Mouse (Mus musculus) cerebellum, adult (tissue): Measurements from ENCODE around the gene Aym1.
"Not testable (repeated sequence)": the region's sequence is repeated elsewhere in the genome, so short reads cannot be mapped to it uniquely, and the experiment has no call there.

ENCODE experiments used
- ATAC-seq: cut with Nextera tagmentation; 2 replicates; pipeline ENCODE4 v1.9.2; 2017; ENCODE audit warnings: mild to moderate bottlenecking, moderate library complexity, mixed read lengths; ENCODE audit not compliant: insufficient number of reproducible peaks, low FRiP score, low TSS enrichment

The Aym1 gene

DNA sequence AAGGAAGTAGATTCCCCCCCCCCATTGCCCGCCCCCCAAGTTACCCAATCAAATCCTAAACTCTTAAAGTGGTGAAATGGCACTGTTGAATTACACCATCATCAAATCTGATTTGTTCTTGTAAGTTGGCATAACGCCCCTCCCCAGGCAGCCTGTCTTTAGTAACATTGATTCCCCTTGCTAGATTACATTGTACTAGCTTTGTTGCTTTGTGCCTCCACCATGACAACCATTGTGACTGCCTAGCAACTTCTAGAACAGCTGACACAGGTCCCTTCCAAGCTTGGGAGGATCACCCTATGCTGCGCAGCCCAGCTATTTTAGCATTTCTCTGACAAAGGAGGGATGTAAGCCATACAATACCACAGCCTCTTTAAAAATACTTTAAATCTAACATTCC, 5.3 kb upstream of the Aym1 start:
- ATAC-seq = no peak

DNA sequence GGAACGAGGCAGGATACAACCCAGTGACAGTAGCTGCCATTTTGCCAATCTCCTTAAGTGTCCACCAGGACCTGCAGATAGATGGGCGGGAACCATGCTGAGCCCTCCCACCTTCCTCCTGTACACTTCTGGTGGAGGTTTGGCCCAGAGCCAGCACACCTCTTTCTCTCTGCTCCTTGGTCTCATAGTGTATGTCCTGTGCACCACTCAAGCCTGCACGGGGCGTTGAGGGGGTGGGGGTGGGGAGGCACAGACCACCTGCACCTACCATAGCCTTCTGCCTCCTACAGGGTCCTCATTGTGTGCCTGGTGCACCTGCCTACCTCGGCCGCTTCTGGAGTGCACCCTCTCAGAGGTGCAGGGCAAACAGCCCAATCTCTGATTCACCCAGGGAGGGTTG, 4.5 kb upstream of the Aym1 start:
- no peak for ATAC-seq

DNA sequence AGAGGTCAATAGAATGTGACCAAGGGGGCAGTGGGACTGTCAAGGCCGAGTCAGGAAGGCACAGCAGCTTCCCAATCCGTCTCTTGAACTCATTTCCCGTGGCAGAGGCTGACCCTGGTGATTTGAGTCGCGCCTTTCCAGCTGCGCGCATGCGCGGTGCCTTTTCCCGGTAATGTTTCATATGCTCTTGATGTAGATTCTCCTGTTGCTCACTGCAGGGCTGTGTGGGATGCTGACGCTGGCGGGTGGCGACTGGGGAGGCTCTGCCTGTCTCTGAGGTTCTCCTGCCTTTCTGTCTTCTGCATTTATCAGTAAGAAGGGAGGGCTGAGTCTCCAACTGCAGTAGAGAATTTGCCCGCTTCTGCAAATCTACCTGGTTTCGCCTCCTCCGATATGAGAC, 2.8 kb upstream of the Aym1 start:
- no peak for ATAC-seq

DNA sequence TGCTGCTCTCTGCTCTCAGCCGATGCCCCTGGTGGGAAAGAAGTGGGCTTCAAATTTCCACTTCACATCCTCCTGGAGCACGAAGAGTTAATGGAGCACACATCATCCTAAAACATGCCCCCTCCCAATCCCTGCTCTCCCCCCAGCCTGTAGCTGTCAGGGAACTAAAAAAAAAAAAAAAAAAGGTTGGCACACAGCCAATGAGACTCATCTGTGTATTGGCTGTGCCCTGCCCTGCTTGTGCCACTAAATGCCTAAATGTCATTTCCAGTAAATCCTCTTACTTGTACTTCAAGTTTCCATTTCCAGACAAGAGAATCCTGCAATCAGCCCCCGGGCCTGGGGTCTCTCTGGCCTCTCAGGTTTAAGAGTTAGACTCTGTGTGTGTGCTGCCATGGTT, 562 bp downstream of the Aym1 start:
- ATAC-seq = no peak

DNA sequence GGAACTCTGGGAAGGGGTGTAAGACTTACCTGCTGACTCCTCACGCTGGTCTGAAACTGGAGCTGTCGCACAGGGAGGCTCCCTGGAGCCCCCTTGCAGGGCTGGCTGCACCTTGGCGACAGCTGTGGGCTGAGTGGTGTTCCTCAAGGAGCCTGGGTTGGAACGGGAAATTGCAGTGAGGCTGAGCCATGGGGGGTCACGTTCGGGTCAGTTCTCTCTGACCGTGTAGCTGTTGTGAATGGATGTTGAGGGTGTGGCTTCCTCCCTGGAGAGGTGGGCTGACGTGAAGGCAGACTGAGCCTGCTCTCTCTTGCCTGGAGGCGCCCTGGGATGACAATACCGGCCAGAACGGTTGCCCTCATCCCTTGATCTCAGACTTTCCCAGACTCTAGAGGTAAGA, 1.7 kb downstream of the Aym1 start:
- no peak for ATAC-seq

DNA sequence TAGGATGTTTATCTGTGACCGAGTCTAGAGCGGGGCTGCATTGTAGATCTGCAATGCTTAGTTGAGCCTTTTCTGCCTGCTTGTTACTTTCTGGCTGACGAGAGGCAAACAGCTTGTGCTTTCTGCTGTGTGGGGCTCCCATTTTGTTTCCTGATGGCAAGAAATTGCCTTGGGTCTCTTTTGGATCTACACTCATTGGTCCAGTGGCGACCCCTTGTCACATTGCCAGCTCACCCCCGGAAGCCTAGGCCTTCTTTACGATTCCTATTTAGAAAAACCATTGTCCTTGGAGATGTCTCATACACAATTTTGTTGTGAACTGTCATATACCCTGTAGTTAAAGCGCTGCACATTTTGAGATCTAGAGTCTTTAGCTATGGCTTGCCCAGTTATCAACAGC, 4.2 kb downstream of the Aym1 start:
- no peak for ATAC-seq

DNA sequence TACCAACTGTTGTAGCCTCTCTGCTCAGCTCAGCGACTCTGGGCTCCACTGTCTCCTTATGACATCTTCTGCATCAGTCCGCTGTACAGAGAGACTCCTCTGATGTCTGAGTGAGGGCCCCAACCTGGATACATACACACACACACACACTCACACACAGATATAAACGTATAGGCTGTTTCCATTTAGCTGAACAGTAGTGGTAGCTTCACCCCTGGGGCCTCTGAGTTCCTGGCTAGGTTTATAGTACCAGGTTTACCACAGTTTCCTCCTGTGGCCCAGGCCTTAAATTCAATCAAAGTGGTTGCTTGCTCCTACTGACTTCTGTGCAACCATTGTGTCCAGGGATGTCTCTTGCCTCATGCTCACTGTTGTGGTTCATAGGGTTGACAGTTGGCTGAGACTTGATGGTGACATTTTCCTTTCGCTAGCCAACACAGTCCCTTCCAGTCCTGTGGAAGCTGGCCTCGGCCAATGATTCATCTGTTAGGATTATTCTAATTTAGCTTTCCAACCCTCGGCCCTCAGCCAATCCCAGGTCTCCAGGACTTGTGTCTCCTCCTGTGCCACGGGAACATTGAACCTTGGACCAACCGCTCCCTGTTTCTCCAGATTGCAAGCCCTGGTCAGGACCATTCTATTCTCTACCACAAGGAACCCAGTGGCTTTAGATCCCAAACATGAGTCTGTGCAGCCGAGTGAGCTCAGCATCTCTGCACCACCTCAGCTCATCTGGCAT, 5.3 kb downstream of the Aym1 start:
- 0 out of 2 replicates have a peak, but pooled peaks have one; percentile 38 for ATAC-seq

DNA sequence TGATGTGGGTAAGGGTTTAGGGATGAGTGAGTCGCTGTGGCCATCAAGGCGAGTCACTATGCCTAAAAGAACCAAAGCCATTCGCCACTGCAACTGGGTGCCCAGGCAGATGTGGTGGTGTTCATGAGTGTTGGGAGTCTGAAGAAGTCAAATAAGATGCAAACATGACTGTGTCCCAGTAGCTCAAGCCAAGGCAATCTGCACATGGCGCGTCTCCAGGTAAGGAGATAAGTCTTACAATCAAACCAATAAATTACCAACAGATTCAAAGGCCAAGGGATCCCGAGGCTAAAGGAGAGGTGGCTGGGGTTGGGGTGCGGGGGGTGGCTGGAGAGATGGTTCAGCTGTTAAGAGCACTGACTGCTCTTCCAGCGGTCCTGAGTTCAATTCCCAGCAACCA, 6.1 kb downstream of the Aym1 start:
- no peak for ATAC-seq

DNA sequence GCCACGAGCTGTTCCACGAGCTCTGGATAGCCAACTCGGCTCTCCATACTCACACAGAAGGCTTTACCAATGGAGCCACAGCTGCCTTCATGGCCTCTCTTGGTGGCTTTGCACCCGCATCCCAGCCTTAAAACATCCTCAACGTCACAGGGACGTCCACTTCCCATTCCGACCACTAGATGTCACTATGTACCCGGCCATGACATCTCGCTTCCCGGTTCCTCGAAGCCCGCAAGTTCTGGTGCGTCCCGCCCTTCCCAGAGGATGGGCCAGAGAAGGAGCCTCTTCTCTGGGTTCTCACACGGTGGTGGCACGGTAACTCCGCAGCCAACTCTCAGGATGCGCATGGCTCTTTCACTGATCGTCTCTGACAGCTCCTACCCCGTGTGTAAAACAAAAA, 8.8 kb downstream of the Aym1 start:
- peak; percentile 66; the same call in 1 of the 2 replicates for ATAC-seq

DNA sequence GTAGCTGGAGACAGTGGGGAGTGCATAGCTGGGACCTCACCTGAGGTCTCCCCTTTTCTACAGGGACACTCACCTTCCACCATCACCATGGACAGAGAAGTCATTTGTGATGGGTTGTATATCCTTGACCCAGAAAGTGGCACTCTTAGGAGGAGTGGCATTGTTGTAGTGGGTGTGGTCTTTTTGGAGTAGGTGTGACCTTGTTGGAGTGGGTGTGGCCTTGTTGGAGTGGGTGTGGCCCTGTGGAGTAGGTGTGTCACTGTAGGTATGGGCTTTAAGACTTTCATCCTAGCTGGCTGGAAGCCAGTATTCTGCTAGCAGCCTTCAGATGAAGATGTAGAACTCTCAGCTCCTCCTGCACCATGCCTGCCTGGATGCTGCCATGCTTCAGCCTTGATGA, 10.6 kb downstream of the Aym1 start:
- ATAC-seq = not testable (repeated sequence)

DNA sequence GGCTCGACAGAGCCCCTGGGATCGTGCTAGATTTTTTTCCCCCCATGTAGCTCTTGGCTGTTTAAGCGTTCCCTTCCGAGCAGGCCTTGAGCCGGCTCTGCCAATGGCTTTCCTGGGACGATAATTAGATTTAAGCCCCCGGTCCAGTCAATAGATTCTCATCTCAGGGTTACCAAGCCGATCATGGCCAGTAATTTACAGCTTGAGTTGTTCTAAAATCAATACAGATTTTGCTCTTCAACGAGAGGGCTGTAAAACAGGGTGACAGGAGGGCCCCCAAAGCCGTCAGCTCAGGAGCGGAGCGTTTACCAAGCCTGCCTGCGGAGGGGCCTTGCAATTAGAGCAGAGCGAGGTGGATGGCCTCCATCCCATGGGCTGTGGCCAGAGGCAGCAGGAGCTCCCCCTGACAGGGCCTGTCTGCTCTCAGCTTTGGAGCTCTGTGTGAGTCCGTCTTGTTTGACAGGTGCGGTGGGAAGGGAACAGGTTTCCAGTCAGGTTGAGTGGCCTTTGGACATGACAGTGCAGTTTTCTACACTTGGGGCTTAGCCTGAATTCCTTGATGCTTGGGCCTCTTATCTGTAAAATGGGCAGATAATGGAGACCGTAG, 12.3 kb downstream of the Aym1 start:
- ATAC-seq = no peak

DNA sequence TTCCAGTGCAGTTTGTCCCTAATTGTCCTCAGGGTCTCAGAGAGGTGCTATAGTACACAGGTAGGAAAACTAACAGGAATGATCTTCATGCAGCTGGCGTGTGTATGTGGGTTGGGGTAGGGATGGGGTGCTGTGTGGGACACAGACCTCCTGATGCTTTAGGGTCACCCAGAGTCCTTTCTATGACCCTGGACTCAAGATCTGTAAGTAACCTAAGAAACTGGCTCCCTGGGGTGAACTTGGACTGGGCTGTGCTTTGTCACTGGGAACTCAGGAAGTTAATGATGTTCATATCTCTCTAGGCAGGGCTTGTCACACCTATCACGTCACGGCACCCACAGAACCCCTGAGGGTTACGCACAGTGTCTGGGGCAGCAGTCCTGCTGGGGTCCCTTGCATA, 15.4 kb downstream of the Aym1 start:
- ATAC-seq = no peak

DNA sequence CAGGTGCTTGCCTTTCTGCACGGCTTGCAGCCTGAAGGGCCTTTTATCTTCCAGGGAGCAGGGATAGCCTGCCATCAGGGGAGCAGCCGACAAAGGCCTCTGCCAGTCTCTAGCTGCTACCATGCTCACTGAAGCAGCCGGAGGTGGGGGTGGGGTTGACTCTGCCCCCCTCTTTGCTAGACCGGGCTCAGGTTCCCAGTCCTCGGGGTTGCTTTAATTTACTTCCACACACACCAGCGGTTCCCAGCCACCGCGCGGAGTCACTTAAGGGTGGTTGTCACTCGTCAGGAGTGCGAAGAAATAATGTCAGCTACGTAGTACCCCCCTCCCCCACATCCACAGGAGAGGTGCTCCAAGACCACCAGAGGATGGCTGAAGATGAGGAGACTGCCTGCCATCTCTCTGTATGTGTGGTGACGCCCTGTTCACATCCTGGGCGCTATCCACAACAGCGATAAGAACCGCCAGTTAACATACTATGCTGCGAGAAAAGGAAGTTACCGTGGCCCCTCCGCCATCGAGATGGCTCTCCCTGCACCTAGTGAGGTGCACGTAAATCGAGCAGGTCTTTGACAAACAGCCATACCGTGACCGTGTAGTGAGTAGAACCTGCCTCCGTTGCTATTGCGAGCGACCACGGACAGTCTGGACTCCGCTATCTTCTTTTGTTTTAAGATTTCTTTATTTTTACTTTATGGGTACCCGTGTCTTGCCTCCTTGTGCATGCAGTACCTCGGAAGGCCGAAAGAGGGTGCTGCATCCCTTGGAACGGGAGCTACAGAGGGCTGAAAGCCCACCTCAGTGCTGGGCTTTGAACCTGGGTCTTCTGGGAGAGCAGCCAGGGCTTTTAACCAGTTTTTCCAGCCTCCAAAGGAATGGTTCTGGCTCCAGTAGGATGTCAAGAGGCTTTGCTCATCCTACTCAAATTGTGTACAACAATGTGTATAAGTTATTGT, 16.2 kb downstream of the Aym1 start:
- 0 out of 2 replicates have a peak, but pooled peaks have one; percentile 14 for ATAC-seq

DNA sequence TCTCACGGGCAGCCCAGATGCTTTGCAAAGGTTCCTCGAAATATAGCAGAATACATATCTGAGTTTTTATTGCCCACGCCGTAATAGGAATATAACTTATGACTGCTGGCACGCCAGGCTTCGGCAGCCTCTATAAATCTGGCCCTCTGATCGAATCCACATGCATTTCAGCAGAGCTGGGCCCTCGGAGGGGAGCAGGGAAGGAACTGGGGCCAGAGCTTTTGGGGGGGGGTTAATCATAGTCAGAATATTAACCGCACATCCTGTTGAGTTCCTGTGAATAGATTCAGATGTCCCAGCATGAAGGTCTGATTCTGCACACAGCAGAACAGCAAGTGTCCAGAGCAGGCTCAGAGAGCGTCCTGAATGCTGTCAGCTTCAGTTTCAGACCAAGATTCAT, 17.2 kb downstream of the Aym1 start:
- no peak for ATAC-seq

DNA sequence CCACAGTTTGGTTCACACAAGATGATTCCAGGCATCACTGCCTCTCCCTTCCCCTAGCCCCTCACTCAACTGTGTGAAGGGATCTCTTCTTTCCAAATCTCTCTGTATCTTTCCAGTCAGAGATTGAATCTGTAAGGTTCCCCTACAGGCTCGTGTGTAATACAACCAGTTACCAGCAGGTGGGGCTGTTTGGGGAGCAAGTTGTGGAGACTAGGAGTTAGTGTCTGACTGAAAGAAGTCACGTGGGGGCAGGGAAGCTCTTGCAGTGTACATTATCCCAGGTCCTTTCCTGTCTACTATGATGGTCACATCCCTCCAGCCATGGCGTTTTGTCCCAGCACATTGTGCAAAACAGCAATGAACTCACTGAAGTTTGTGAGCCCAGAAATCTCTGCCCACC, 18.7 kb downstream of the Aym1 start:
- ATAC-seq = no peak

DNA sequence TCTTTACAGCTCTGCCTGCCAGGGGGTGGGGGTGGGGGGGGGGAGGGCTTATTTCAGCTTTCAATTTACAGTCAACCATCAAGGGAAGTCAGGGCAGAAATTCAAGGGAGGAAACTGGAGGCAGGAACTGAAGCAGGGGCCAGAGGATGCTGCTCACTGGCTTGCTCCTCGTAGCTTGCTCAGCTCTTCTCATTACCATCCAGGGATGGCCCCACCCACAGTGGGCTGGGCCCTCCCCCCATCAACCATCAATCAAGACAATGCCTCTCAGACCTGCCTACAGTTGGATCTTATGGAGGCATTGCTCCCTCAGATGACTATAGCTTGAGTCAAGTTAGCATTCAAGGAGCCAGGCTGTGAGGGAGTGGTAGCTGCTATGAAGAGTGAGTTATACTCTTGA, 19.2 kb downstream of the Aym1 start:
- ATAC-seq = no peak

DNA sequence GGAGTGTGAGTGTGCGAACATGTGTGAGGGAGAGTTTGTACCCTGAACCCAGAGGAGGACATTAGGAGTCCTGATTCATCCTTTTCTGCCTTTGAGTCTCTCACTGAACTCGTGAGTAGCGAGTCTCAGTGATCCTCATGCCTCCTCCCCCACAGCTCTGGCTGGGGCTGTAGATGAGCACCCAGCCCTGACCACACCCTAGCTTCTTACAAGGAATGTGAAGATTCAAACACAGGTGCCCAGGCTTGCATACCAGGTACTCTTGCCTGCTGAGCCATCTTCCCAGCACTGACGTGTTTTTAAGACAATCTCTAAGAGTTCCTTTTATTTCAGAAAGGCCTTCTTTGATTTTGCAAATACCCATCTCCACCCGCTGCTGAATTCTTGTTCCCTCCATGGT, 22.3 kb downstream of the Aym1 start:
- ATAC-seq = no peak

DNA sequence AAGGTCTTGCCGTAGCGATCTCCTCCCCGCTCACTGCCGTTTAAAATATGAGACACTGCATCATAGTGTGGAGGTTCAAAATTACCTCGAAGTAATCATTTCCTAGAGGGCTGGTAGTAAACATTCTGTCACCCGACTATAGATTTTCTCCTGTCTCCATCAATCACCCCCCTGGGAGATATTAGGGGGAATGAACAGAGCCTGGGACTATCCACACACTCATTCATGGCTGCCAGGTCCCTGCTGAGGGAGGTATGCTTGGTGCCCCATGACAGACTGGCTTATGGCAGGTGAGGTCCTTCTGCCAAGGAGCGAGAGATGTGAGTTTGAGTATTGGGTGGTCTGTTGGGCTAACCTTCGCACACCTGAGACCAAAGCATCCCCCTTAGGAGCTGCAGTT, 23.5 kb downstream of the Aym1 start:
- no peak for ATAC-seq

DNA sequence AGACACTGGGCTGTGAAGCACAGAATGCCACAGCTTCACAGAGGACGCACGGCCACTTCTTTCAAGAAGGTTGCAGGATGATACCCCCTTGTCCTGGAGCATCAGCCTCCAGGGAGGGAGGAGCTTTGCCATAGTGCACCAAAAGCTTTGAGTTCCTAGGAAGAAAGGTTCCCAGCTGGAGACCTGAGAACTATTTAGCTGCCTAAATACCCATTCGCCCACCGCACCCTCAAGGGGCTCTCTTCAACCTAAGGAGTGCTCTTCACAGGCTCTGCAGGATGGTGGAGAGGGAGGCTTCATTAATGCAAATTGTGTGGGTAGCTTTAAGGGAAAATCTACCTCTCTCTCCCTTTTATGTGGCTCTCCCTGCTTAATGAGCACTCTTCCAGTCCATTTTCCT, 25.5 kb downstream of the Aym1 start:
- no peak for ATAC-seq

DNA sequence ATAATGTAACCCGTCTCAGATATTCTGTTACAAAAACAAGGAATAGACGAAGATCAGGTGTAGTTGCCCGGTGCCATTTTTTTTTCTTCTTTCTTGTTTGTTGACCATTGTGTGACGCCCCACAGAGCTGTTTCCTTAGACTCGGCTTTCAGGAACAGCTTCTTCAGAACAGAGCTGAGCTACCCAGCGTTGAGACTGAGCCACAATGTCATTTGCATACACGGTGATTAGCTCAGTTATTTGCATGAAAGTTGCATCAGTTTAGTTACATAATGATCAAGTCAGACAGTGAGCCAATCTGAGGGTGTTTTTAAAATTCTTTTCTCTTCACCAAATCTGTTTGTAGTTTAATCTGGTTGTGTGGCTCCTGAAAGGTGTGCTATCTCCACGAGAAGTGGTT, 36.7 kb downstream of the Aym1 start:
- no peak for ATAC-seq

DNA sequence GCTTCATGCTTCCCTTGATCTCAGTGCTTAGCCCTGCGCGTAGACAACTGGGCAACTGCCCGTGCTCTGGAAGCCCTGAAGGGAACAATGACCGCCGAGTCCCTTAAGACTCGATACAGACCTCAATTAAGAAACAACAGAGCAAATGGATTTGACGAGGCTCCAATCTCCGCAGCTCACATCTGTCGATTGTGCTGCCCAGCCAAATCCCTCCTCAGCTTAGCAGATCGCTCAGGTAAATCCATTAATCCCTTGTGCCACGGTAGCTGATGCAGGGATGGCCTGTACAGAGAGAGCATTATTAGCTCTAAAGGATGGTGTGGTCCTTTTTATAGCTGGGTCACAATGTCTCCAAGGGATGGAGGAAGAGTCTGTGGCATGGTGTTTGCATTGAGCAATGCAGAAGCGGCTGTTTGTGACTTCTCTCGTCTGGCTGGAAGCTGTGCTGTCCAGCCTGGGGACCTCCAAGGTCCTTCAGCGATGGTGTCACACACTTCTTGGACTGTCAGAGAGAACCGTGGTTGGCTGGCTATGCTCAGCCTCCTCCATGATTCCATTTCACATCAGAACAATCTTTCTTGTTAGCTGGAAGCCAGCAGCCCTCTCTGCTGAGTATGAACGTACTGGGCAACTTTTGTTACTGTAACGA, 39.3 kb downstream of the Aym1 start:
- no peak for ATAC-seq
